Mouse (Mus musculus) frontal cortex, adult (tissue): ENCODE results near the gene Olfm2.
A peak's percentile ranks its signal among the peaks of the same experiment; 100 is the strongest.

Experiments
- ATAC-seq: cut with Nextera tagmentation; 2 replicates; pipeline ENCODE4 v1.9.2; 2017; ENCODE audit warnings: mild to moderate bottlenecking, moderate library complexity, mixed read lengths; ENCODE audit not compliant: low TSS enrichment

Gene Olfm2

GRCm38 (mm10) chr9:20746017-20746660 lies at the start of gene Olfm2:
Olfm2 (minus strand) TSS chr9:20746349.
- no peak for ATAC-seq

GRCm38 (mm10) chr9:20794108-20794806 lies 48.1 kb upstream of the Olfm2 start:
- ATAC-seq, result peak; percentile 86

DNA sequence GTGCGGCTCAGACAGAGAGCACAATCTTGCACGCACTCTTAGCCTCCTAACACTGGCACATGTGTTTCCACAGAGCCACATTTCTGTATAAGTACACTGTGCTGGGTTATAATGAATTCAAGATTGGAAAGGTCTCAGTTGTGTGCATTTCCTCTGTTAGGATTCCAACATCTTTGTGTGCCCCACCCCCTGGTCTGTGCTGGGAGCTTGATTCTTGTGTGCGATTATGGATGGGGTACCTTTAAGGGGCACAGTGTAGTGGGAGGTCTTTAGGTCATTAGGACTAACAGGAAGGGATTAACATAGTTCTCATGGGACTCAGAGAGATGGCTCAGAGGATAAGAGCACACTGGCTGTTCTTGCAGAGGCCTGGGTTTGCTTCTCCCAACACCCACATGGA lies 44.2 kb upstream of the Olfm2 start:
- no peak for ATAC-seq

DNA sequence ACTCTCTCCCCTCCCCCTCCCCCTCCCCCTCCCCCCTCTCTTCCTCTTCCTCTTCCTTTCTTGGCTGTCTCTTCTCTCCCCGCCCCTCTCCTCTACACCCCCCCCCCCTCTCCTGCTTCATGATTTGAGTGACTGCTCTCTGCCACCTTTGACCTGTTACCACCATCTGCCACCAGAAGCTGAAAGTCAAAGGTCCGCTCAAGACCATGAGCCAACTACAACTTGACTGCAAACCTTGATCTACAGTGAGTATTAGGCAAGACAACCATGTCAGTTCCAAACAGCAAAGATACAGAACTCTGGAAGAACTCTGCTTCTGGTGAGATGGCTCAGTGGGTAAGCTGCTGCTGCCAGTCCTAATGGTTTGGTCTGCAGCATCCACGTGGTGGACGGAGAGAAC lies 43.5 kb upstream of the Olfm2 start:
- no peak for ATAC-seq

- ATAC-seq, result no peak
Measured at GRCm38 (mm10) chr9:20787992-20788391, 41.8 kb upstream of the Olfm2 start.

GRCm38 (mm10) chr9:20785055-20785454 lies 38.9 kb upstream of the Olfm2 start:
- no peak for ATAC-seq

DNA sequence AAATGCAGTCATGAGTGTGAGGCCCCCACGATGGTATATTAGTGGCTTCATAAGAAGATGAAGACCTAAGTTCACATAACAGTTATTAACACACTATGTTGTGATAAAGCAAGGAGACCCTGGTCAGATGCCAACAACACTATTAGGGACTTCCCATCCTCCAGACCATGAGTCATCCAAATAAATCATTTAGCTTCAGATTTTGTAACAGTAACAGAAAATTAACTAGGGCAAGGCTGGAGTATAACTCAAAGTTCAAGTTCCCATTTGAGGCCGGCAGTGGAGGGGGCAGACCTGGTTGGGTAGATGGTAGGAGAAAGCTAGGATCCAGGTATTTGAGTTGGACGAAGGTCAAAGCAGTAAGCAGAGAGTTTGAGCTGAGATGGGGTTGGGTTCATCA lies 35.1 kb upstream of the Olfm2 start:
- ATAC-seq, result no peak

GRCm38 (mm10) chr9:20765274-20765673 lies 19.1 kb upstream of the Olfm2 start:
- ATAC-seq, result no peak

DNA sequence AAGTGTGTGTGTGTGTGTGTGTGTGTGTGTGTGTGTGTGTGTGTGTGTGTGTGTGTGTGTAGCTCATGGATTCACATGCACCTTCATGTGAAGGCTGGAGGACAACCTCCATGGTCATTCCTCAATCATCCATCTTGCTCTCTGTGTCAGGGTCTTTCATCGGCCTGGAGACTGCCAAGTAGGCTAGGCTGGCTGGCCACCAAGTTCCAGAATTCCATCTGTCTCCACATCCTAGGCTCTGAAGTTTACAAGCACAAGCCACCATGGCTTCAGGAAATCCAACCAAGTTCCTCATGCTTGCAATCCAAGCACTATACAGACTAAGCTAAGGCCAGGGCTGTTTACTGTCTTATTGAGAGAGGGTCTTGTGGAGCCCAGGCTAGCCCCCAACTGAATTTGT lies 16.9 kb upstream of the Olfm2 start:
- ATAC-seq, result no peak

DNA sequence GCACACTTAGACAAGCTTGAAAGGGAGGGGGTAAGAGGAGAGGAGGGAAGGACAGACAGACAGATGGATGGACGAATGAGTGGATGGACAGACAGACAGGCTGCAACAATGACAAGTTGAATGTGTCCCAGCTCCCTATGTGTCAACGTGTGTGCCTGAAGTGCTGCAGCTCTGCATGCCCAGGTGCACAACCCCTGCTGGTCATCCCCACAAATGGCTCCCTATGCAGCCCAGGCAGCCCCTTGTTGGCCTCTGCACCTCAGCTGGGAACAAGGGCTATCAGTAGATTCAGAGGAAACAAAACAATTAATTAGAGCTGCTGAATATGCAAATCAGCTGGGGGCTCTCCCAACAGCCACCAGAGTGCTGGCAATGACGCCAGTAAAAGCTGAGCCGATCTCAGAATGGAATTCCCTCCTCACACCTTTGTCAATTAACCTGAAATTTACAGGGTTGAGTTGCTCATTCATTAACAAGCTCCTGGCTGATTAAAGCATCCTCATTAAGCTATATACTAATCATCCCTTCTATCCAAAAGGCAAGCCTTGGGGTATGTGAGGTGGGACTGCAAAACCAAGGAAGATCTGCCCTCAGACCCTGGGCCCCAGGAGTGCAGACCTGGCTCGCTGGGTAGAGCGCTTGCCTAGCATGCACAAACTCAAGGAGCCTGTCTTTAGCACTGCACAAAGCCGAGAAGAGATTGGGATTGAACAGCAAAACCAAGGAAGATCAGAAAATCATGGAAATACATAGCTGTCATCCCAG lies 16.2 kb upstream of the Olfm2 start:
- no peak for ATAC-seq

- no peak for ATAC-seq
Measured at GRCm38 (mm10) chr9:20761388-20761787, 15.2 kb upstream of the Olfm2 start.

- ATAC-seq, result no peak; the same call in 1 of the 2 replicates
Measured at GRCm38 (mm10) chr9:20760813-20761212, 14.7 kb upstream of the Olfm2 start.

GRCm38 (mm10) chr9:20758896-20759295 lies 12.7 kb upstream of the Olfm2 start:
- ATAC-seq, result no peak

DNA sequence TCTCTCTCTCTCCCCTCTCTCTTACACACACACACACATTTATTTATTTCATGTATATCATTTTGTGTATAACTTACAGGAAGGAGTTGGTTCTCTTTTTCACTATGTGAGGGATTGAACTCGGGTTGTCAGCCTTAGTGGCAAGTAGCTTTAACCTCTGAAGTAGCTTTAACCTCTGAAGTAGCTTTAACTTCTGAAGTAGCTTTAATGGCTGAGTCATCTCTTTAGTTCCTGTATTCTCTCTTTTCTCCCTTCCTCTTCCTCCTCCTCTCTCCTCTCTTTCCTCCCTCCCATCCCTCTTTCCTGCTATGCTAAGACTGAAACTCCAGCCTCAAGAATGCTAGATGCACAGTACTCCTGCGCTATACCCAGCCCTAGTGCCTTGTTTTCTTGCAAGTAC lies 12.1 kb upstream of the Olfm2 start:
- ATAC-seq, result no peak

GRCm38 (mm10) chr9:20757087-20757955 lies 11.2 kb upstream of the Olfm2 start:
- ATAC-seq, result peak; percentile 77

DNA sequence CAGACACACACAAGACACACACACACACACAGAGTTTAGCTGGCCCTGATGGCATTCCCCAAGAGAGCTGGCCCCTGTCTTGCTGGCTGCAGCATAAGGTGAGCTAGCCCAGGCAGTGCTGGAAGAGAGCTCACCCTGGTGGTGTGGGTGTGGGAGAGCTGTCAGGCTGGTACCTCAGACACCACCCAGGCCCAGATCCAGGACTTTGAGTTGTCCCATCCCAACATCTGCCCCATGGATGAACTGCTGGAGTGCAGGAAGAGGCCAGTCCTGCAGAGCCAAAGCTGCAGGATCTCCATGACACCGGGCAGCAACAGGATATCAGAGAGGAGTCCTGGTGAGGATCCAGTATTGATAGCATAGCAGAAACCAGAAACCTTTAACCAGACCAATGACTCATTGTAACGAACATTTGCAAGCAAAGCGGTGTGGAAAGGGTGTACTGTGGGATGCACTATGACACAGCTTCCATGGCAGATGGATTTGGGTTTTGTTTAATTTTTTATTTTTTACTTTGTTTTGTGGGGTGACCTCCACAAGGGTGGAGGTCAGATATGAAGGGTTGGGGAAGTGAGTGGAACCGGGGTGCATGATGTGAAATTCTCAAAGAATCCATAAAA lies 10.0 kb upstream of the Olfm2 start:
- no peak for ATAC-seq

- ATAC-seq, result no peak
Measured at GRCm38 (mm10) chr9:20754335-20754734, 8.2 kb upstream of the Olfm2 start.

- peak; percentile 82 for ATAC-seq
Measured at GRCm38 (mm10) chr9:20751477-20752029, 5.4 kb upstream of the Olfm2 start.

DNA sequence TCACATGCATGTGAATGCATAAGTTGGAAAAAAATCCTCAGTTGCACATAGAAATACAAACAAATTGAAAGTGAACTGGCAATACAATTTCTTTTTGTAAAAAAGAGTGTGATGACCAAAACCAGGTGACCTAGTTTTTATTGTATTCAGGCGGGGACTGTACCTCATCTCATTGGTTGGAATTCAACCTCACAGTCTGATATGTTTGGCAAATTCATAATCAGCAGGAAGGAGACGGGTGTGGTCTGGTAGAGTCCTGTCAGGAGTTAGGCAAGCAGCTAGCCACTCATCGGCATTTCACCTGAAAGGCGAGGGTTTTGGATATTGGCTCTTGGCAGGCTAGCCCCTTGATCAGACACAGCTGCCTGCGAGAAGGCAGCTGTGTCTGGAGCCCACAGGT lies 3.1 kb upstream of the Olfm2 start:
- no peak for ATAC-seq

GRCm38 (mm10) chr9:20748540-20748939 lies 2.4 kb upstream of the Olfm2 start:
- no peak for ATAC-seq

- ATAC-seq, result no peak
Measured at GRCm38 (mm10) chr9:20747682-20748081, 1.5 kb upstream of the Olfm2 start.
